Mouse (Mus musculus) E14TG2a.4 (cell line): ENCODE measurements around the gene 4930524J08Rik.

Experiments
- CTCF ChIP-seq: conservative IDR thresholded peaks from 2 replicates; pipeline ENCODE4 v1.5.1; 2014; ENCODE audit warnings: low read length
- POU5F1 ChIP-seq: IDR thresholded peaks from 2 replicates; pipeline ENCODE4 v1.6.1; 2014; ENCODE audit warnings: low read length, borderline replicate concordance

DNA sequence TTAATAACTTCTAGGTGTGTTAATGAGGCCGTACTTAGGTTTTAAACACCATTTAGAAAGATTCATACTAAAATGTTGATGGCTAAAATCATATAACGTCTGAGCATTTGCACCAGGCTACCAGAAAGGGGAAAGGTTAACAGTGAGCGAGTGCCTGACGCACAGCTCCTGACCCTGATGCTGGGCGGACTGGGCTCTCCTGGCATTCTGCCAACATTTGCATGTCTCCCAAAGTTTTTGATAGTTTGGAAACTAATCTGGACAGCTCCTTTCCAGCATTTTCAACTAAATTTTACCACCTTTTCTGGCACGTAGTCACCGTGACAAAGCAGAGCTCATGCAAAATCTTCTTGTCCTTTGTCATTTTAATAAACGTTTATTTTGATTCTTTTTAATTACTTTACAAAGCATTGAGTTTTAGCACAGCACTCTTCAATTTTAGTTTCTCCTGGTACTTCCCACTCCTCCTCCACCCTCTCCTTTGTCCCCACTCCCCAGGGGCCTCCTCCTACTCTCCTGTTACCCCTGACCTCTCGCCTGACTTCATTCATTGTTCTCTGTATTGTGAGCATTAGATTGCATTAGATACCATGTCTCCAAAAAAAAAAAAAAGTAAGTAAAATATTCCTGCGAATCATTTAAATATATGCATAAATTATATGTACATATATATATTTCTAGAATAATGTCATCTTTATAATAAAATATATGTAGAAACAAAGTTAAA lies 36.9 kb upstream of the 4930524J08Rik start:
- TF ChIP-seq CTCF (no peak), POU5F1 (no peak)
